Mouse (Mus musculus) urinary bladder, postnatal 36 days (tissue): Measurements from ENCODE around the gene Pigp.
"Not testable (repeated sequence)": the region's sequence is repeated elsewhere in the genome, so short reads cannot be mapped to it uniquely, and the experiment has no call there.

ENCODE experiments used
- DNase-seq, 2 experiments: peaks; one replicate each; pipeline ENCODE4 v3.0.0; 2022; ENCODE audit warnings: low spot score in 2 of 2, mixed read lengths in 1 of 2

Gene Pigp

DNA sequence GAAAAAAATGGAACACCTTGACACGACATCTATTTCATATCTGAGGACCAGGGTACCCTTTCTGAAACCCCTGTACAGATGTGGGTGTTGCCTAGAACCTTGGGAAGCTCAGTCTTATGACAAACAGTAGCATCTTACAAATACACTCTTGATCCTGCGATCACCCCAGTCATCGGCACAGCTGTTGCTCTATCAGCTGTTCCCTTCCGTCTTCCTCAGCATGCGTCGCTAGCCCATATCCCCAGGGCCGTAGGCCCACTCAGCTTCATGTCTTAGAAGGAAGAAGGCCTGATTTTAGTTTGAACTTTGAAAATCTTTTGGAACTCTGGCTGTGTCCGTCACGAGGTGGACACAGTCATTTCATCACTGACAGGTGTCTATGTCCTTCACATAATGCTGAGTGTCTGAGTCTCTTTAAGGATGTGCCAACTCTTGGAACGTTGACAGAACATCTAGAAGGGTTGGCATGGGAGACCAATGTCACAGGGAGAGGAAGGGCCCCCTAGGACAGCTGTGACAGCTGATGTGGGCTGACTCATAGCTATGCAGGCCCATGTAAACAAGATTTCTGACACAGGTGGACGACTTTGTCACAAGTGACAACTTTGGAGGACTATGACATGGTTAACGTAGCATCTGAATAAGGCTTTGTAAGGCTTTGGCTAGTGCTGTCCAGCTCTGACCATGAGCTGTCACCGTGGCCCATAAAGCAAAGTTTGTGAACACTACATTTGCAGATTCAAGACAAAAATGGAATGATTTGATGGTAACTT, 10.9 kb downstream of the Pigp start:
- no peak for DNase-seq

DNA sequence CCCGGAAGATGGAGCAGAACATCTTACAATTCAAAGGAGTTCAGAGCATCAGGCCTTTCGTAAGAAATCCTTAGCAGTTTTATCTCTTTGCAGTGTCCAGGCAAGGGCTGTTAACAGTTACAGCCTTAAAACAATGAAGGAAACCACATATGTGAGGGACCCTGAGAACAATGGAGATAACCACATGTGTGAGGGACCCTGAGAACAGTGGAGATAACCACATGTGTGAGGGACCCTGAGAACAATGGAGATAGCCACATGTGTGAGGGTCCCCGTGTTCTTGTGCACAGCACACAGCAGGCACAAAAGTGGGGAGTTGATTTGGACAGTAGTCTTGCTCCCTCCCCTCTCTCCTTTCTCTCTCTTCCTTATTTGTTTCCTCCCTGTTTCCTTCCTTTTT, 13.6 kb downstream of the Pigp start:
- DNase-seq: no peak

DNA sequence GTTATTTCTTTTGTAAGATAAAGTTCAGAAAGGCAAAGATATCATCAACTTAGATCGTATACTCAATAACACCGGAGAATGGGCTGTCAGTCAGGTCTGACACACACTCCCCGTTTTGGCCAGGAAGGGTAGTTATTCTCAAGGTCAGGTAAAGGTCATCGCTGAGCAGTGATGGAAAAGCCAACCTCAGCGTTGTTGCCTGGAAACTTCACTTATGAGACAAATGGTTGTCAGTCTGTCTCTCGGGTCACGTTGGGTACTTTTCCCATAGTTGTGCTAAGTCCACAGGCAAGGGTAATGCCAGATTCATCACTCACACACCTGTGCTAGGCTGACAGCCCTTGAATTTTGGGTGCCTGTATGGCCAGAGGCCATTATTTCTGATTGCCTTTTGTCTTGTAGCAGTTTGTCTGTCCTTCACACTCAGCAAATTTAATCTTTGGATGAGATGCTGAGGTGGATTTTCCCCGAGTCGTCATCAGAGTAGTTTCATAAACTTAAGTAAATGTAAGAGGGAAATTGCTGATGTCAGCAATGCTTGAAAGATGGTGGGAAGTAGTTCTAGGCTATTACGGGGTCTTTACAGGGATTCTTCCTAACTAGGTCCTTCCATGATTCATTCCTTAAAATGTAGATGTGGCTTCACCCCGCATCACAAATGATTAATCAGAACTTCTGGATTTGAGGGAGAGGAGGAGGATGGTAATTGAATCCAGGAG, 14.7 kb downstream of the Pigp start:
- no peak for DNase-seq

DNA sequence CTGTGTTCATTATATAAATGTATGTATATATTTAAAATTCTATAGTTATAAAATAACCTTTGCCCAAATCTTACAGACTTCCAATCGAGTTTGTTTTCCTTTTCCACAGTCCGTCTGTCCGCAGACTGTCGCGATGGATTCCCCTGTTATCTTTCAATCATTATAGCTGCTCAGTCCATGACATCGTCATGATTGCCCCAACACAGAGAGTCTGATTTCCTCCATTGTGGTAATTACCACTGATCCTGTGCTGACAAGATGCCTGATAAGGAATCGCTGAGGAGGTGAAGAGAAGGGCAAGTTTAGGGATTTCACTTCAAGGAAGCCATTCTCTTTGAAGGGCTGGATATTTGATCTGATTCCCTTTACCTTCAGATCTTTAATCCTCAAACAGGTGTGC, 15.6 kb downstream of the Pigp start:
- no peak for DNase-seq

DNA sequence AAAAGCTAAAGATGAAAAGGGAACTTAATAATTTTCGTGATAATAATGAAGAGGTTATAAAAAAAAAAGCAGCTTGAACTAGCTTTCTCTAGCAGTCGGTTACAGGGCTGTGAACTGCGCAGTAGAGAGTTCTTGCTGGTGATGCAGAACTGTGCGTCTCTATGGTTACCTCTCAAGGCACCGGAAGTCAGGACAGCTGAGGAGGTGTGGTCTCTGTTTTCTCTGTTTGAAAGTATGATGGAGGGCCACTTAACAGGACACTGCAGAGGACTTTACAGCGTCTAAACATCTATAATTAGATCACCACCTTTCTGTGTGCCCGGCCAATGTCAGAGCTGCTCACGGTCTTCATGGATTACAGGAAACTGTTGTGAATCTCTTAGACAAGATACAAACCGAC, 17.2 kb downstream of the Pigp start:
- DNase-seq: no peak

DNA sequence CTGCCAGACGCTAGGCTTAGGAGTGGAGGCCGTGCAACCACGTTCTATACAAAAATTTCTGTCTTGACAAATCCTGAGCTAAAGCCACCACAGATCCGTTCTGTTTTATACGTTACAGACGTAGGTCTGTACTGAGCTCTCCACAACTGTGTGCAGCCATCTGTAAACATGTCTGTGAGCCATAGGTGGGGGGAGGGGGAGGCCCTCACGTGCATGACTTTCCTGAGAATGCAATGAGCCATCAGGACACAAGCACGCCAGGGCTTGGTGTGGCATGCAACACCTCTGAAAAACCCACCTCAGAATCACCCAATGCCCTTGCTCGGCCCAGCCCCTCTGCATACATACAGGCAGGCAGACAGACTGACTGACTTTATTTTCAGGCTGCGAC, 21.4 kb downstream of the Pigp start:
- no peak for DNase-seq

DNA sequence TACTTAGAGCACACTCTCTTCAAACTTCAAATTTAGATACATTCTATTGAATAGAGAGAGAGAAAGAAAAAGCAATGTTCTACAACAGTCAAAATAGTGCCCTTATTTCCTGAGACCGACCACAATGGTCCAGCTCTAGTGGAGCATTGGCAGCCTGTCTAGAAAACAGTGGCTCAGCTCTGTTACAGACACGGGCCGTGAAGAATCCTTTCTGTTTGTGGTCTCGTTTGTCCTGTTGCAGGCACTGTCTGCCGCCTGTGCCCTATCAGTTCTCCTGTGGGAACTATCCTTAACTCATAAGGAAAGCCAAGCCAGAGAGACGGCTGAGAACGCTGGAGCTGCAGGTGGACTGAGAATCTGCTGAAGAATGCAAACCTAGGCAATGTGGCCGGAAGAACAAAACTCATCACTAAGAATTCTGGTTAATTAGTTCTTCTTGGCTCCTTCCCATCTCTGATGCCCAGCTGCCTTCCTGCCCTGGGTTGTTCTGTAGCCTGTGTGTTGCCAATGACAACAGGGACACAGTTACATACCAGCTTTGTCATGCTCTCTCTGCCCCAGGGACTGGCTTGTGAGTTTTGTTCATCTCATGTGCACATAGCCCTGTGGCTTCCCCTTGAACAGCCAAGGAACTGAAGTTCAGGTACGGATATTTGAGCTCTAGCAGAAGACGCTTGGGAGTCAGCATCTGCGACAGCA, 21.9 kb downstream of the Pigp start:
- no peak for DNase-seq

DNA sequence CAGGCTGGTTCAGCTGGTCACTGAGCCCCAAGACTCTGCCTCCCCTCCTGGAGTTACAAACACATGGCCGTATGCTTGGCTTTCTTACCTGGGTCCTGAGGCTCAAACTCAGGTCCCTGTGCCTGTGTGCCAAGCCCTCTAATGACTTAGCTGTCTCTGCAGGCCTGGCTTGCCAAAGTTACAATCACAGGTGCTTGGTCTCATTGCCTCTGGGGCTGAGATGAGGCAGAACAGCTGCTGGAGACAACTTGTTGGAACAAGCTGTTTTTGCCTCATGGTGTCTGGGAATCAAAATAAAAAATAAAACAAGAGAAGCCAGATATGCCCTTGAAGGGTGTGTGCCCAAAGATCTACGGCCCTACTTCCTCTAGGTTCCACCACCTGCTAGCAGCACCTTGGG, 22.9 kb downstream of the Pigp start:
- no peak for DNase-seq

DNA sequence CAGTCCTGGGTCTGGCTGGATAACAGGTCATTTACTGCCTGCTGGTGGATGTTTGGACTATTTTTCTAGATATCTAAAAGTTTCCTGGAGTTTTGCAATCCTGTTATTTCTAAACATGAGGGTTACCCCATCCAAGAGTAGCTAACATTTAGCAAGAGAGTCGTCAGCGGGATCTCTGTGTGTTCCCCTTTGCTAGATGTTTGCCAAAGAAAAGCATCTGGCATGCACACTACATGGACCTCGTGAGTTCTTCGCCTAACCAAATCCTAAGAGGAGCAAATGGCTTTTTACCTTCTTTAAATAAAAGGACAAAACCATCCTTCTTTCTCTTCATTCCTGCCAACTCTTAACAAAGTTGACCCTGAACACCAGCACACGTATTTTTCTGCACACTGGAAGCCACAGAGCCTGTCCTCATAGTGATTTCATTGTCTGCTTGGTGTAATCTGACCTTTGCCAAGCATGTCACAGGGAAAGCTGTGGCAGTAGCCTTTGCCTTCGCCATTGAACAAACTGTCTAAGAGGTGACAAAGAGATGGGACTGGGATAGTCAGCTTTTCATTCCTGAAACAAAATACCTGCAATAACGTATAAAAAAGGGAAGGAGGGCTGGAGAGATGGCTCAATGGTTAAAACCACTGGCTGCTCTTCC, 24.4 kb downstream of the Pigp start:
- DNase-seq: no peak

DNA sequence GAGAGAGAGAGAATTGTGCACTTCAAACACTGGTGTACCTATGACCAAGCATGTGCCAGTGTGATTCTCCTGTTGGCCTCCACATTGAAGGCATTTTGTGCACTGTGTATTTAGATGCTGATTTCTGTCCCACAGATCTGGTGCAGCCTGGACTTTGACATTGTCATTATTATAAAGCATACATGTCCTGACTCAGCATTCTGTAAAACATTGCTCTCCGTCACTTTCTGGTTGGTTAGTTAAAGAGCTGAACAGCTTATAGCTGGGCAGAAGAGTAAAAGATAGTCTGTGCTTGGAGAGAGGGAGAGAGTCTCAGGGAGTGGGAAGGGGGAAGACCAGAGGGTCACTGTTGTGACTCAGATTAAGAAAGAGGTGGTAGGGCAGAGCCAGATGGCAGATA, 25.9 kb downstream of the Pigp start:
- DNase-seq: no peak

DNA sequence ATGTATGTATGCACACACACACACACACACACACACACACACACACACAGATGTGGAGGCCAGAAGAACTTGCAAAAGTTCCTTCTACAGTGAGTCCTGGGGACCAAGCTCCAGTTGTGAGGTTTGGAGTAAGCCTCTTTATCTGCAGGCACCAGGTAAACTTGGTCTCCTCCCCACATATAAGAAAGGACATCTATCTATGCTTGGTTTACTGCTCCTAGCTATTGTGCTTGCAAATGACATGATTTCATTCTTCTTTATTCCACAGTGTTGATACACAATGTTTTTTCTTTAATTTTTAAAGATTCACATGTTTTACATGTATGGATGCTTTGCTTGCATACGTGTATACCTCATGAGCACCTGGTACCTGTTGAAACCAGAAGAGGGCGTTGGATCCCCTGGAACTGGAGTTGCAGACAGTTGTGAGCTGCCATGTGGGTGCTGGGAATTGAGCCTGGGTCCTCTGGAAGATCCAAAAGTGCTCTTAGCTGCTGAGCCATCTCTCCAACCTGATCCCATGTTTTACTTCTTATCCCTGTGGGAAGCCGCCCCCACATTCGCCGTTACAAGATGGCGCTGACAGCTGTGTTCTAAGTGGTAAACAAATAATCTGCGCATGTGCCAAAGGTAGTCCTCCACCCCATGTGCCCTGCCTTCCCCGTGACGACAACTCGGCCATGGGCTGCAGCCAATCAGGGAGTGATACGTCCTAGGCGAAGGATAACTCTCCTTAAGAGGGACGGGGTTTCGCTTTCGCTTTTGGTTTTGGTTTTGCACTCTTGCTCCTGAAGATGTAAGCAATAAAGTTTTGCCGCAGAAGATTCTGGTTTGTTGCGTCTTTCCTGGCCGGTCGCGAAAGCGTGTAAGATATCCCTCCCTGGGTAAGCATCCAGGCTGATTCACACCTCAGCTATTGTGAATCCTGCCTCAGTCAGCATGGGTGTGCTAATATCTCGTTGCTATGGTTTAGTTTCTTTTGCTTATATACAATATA, 32.2 kb downstream of the Pigp start:
- not testable (repeated sequence) for DNase-seq

DNA sequence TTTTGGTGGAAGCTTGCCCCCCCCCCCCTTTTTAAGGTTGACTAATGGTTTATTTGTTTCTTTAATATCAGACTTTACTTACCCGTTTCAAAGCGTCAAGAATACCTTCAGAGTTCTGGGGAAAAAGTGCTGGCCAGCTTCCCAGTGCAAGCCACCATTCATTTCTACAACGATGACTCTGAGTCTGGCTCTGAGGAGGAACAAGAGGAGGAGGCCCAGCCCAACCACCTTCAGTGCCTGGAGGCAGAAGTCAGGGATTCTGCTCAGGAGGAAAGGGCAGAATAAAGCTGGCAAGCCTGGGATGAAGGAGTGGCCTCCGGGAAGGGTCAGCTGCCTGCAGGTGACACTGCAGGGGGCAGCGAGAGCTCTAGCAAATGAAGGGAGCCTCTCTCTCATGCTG, 36.0 kb downstream of the Pigp start:
- no peak for DNase-seq

DNA sequence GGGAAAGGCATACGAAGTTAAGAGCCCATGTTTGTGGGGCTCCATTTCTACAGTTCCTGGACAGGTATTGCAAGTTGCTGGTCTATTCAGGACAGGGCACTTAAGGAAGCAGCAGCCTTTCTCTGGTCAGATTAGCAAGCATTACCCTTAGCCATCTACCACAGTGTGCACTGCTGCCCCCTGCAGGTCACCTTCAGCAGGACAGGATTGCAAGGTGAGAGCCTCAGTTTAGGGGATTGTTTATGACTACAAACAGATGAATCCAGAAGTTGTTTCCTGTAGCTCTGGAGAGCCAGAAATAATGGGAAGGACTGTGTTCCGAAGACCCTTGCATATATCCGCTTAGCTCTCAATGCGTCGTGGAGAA, 39.8 kb downstream of the Pigp start:
- peak; percentile 59 to 69 for DNase-seq

DNA sequence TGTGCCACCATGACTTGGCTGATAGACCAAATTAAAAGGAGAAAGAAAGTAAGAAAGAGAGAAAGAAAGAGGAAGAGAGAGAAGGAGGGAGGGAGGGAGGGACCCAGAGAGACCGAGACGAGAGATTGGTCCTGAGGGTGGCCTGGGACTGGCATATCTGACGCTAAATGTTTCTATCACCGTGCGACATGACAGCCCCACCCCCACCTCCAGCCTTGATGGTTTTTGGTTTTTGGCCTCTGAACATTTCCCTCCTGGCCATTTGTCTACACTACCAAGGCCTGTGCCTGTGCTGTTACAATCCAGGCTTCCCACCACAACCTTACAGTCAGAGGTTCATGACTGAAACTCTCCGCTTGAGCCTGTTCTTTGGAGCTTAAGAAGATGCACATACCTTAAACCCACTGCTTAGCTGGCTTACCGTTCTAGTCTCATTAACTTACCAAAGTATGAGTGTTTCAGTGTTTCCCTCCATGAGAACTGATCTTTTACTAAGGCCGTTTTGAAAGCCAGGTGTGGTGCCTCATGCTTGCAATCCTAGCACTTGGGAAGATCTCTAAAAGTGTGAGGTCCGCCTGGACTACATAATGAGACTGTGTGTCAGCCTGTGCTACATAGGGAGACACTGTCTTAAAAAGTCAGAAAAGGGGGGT, 40.3 kb downstream of the Pigp start:
- DNase-seq: no peak

DNA sequence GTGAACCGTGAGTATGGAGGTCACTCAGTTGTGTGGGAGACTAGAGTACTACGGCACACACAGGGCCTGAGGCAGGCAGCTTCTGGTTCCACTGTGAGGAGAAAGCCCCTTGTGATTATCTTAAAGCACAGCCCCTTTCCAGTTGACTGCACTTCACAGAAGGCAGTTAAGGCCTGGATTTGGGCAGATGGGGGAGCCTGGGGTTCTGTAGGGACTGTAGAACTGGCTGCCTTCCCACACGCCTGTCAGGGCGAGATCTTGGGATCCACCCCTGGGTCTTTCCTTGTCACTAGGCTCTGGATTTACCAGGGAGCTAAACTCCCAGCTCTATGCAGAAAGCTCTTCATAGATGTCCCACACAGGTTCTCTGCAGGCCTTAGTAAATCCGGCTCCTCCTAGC, 41.2 kb downstream of the Pigp start:
- DNase-seq: no peak

DNA sequence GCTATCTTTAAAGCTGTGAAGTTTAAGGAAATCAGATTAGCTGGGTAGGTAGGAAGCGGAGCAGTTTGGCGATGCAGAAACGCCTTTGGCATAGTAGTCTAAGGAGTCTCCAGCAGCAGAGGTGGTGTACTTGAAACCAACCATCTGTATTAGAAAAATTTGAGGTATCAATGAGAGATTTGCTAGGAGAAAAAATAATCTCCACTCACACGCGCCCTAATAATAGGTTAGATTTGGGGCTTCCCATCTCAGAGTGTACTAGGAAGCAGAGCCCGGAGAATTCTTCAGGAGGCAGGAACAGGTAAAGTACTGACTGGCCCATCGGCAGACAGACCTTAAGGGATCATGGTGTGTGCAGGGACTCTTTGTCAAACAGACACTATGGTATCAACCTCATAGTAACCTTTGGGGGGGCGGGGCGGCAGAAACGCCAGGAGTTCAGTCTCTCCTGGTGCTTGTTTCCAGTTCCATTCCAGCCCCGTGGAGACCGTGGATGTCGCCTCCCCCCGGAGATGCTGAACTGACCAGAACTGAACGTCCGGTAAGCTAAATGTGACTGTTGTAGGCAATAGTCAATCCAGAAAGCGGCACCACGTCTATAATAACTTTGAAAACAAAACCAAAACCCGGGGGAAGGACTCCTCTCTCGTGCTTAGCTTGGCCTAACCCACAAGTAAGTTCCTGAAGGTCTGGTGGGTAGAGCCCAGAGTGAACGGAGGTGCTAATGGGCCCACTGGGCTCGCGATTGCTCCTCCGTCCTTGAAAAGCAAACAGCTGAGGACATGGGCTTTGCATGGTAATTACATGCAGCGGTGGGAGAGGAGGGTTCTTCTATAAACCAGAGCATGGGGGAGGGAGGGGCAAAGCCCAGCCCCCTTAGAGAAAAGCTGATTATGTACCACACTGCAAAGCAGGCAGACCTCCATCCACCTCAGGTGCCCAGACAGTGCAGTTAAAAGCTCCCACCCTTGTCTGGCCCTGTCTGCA, 42.5 kb downstream of the Pigp start:
- no peak for DNase-seq

DNA sequence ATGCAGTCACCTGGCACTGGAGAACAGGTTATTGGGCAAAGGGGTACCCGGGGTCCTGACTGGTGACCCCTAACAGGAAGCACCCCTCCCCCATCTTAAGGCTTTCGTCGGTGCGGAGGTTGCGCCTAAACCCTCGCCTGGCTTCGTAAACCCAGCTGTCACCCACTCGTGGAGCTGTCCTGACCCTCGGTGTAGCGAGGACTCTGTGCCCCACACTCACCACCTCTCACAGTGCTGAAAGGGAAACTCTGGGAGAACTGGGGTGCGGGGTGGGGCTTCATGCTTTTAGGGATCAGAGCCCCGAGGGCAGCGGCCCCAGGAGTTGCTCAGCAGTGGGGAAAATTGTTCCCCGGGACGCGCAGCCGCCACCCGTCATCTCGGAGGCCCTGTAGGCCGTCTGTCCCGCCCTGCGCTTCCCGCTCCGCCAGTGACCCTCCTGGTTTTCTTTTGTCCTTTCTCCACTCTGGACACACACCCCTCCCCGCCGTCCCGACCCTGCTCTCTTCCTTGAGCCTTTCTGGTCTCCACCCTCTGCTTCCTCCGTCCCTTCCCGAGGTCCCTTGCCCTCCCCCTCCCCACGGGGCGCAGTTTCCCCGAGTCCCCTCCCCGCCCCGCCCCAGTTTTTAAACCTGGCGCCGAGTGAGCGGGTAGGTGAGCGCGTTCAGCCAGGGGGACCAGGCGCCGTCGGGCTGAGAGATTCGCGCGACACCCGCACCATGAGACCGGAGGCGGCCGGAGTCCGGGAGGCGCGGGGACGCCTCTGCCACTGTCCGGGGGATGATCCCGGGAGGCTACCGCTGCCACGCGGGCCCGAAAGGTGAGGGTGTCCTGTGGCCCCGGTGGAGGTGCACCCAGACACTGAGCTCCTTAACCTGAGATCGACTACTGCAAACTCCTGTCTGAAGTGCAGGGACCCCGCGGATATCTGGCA, 43.6 kb downstream of the Pigp start, which contains the start of gene Ripply3:
Gene Ripply3, plus strand, starts transcription at position 640 of the 931 bp plus-strand sequence.
- peak; percentile 26 to 42 for DNase-seq

DNA sequence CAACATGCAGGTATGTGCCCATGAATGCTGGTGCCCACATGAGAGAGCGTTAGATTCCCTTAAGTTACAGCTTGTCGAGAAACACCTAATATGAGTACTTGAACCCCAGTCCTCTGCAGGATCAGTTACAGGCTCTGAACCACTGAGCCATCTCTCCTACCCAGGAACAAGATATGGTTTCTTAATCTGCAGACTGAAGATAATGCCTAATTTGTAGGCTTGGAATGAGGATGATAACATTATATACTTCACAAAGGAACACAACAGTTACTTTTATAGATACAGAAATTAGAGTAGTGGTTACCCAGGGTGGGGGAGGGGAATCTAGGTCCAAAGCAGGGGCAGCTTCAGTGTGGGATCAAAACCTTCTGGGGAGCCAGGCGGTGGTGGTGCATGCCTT, 45.6 kb downstream of the Pigp start:
- DNase-seq: no peak
